Mouse (Mus musculus) hindbrain, embryonic 13.5 days (tissue): Measurements from ENCODE around the gene Fthl17c. TPM values are rescaled to one million over a fixed set of nuclear protein-coding genes. Genes with fewer than 3 reads are reported as not detected.
"Not testable (repeated sequence)": the region's sequence is repeated elsewhere in the genome, so short reads cannot be mapped to it uniquely, and the experiment has no call there.

Source experiments
- ATAC-seq: fragments of 200-750 bp; cut with Nextera tagmentation; 2 replicates; pipeline ENCODE4 v1.8.0; 2017; ENCODE audit warnings: moderate TSS enrichment; ENCODE audit not compliant: low FRiP score
- H3K27ac ChIP-seq: fragments of 300-500 bp; sonication (generic); 2 replicates; pipeline ENCODE4 v1.5.1; 2015; ENCODE audit warnings: inconsistent platforms, mild to moderate bottlenecking, moderate library complexity
- H3K27me3 ChIP-seq: fragments of 300-500 bp; sonication (generic); 2 replicates; pipeline ENCODE4 v1.6.1; 2015; ENCODE audit warnings: mild to moderate bottlenecking, inconsistent platforms
- H3K36me3 ChIP-seq: fragments of 300-500 bp; sonication (generic); 2 replicates; pipeline ENCODE4 v1.6.1; 2015; ENCODE audit warnings: mild to moderate bottlenecking, inconsistent platforms
- H3K4me1 ChIP-seq: fragments of 300-500 bp; sonication (generic); replicated peaks from 2 replicates; pipeline ENCODE4 v1.6.1; 2015; ENCODE audit warnings: inconsistent platforms
- H3K4me2 ChIP-seq: fragments of 300-500 bp; sonication (generic); 2 replicates; pipeline ENCODE4 v1.6.1; 2015; ENCODE audit warnings: inconsistent platforms, mild to moderate bottlenecking, moderate library complexity
- H3K4me3 ChIP-seq: fragments of 300-500 bp; sonication (generic); 2 replicates; pipeline ENCODE4 v1.5.1; 2015; ENCODE audit warnings: mild to moderate bottlenecking, inconsistent platforms
- H3K9ac ChIP-seq: fragments of 300-500 bp; sonication (generic); 2 replicates; pipeline ENCODE4 v1.6.1; 2015; ENCODE audit warnings: mild to moderate bottlenecking, inconsistent platforms
- H3K9me3 ChIP-seq: fragments of 300-500 bp; sonication (generic); 2 replicates; pipeline ENCODE4 v1.6.1; 2016; ENCODE audit warnings: inconsistent platforms
- WGBS: fragments of 180-500 bp; shearing (Covaris S2); methylation state at CpG from one replicate; pipeline ENCODE4 v1.1.7; 2015; 5-methylcytosine and 5-hydroxymethylcytosine counted together
- polyA plus RNA-seq: library from polyadenylated mRNA; unstranded; fragments of >200 nt; fragmentation: Nextera tagmentation; extraction: Ambion mirVana; gene quantifications from 2 replicates; pipeline ENCODE4 v1.2.1, GENCODE M21; 2015

The Fthl17c gene
- not detected in 2 replicates for polyA plus RNA-seq

GRCm38 (mm10) chrX:8976459-8976858 is at the start of gene Fthl17c:
Gene Fthl17c (minus strand): TSS chrX:8976559.
- H3K4me3 ChIP-seq, H3K36me3 ChIP-seq, ATAC-seq, H3K4me2 ChIP-seq, H3K27ac ChIP-seq, H3K9ac ChIP-seq, H3K4me1 ChIP-seq, H3K27me3 ChIP-seq, H3K9me3 ChIP-seq: not testable (repeated sequence)
- no CpG with 5 or more reads among the region's 11 CpGs for WGBS

GRCm38 (mm10) chrX:9019481-9019880 is 43.1 kb upstream of the Fthl17c start:
- H3K27ac ChIP-seq: no peak overlapping the region
- H3K4me2 ChIP-seq: no peak overlapping the region
- no peaks in the 10 kb centered on the region for H3K36me3 ChIP-seq
- no peak overlapping the region for H3K4me3 ChIP-seq
- ATAC-seq: no peak
- no peaks in the 10 kb centered on the region for H3K9me3 ChIP-seq
- H3K27me3 ChIP-seq: no peaks in the 10 kb centered on the region
- no peaks in the 10 kb centered on the region for H3K4me1 ChIP-seq
- no peak overlapping the region for H3K9ac ChIP-seq
- 66% methylated on average over 10 of the region's 10 CpGs for WGBS

- peak; percentile 52; the same call in 1 of the 2 replicates for ATAC-seq
- no peak overlapping the region for H3K4me3 ChIP-seq
- H3K4me2 ChIP-seq: no peak overlapping the region
- no peaks in the 10 kb centered on the region for H3K36me3 ChIP-seq
- WGBS: 36% methylated on average over 1 of the region's 1 CpGs
- H3K4me1 ChIP-seq: no peaks in the 10 kb centered on the region
- H3K27me3 ChIP-seq: no peaks in the 10 kb centered on the region
- no peak overlapping the region for H3K27ac ChIP-seq
- no peak overlapping the region for H3K9ac ChIP-seq
- H3K9me3 ChIP-seq: no peaks in the 10 kb centered on the region
These were observed 39.7 kb upstream of the Fthl17c start for GRCm38 (mm10) chrX:9016079-9016478.

DNA sequence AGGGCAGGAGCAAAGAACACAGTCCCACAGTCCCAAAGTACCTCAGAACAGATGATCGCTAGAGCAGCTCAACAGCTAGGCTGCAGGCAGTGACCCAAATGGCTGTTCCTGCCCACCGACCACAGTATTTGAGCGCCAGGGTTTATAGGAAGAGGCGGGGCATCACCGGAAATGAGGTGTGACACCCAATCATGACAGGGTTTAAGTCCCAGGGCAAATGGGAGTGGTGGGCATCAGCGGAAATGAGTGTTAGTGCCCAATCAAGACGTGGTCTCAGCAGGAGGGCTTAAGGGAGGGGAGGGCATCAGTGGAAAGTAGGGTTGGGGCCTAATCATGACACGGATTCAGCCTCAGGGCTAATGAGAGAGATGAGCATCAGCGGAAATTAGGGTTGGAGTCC is 10.3 kb upstream of the Fthl17c start, which contains the start of gene Fthl17d:
Gene Fthl17d, minus strand, starts transcription at position 101 of the 400 bp plus-strand sequence.
- not testable (repeated sequence) for H3K27me3 ChIP-seq, H3K36me3 ChIP-seq, H3K27ac ChIP-seq, H3K4me3 ChIP-seq, H3K4me1 ChIP-seq, H3K4me2 ChIP-seq, H3K9me3 ChIP-seq, ATAC-seq, H3K9ac ChIP-seq
- no CpG with 5 or more reads among the region's 9 CpGs for WGBS

GRCm38 (mm10) chrX:8964618-8965017 is 11.7 kb downstream of the Fthl17c start:
- H3K4me3 ChIP-seq, H3K9ac ChIP-seq, H3K27me3 ChIP-seq, H3K4me1 ChIP-seq, ATAC-seq, H3K27ac ChIP-seq, H3K4me2 ChIP-seq, H3K36me3 ChIP-seq, H3K9me3 ChIP-seq: not testable (repeated sequence)
- 47% methylated on average over 4 of the region's 4 CpGs for WGBS

DNA sequence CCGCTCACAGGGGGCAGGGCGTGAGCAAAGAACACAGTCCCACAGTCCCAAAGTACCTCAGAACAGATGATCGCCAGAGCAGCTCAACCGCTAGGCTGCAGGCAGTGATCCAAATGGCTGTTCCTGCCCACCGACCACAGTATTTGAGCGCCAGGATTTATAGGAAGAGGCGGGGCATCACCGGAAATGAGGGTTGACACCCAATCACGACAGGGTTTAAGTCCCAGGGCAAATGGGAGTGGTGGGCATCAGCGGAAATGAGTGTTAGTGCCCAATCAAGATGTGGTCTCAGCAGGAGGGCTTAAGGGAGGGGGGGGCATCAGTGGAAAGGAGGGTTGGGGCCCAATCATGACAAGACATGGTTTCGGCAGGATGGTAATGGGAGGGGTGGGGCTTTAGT is 13.5 kb downstream of the Fthl17c start, which contains the start of gene Fthl17b:
Gene Fthl17b, minus strand, starts transcription at position 101 of the 400 bp plus-strand sequence.
- H3K27ac ChIP-seq, H3K4me2 ChIP-seq, H3K4me1 ChIP-seq, ATAC-seq, H3K9ac ChIP-seq, H3K4me3 ChIP-seq, H3K36me3 ChIP-seq, H3K27me3 ChIP-seq, H3K9me3 ChIP-seq: not testable (repeated sequence)
- WGBS: 93% methylated on average over 5 of the region's 11 CpGs

DNA sequence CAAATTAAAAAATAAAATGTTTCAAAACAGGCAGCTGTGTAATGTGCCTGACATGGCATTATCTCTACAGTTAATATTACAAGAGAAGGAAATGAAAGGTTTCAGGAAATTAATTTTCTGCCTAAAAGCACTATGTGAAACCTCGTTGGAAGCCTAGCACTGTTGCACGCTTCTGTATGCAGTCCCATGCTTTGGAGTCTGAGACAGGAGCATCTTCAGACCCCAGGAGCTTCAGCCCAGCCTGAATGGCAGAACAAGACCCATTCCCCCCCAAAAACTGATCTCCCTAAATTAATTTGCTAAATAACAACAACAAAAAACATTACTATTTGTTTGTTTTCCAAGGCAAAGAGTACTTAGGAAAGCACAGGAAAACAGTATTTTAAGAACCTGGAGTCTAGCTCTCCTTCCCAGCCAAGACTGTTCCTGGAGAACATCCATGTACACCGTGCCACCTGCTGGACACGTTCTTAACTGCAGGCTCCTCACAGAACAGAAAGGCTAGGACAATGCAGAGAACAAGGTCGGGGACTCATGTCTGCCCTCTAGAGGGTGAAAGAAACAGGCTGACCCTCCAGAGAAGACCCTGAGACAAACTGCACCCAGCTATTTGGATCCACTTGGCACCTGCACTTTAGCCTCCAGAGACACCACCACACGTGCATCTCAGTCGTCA is 28.1 kb downstream of the Fthl17c start:
- not testable (repeated sequence) for H3K9ac ChIP-seq, H3K9me3 ChIP-seq, H3K27ac ChIP-seq, H3K27me3 ChIP-seq, H3K4me2 ChIP-seq, H3K4me1 ChIP-seq, H3K4me3 ChIP-seq, H3K36me3 ChIP-seq
- ATAC-seq: peak; percentile 92
- 18% methylated on average over 7 of the region's 7 CpGs for WGBS

- 75% methylated on average over 8 of the region's 8 CpGs for WGBS
- Histone ChIP-seq H3K9me3 (no peaks in the 10 kb centered on the region), H3K27ac (no peak overlapping the region), H3K27me3 (no peaks in the 10 kb centered on the region), H3K9ac (no peak overlapping the region), H3K4me3 (no peak overlapping the region), H3K36me3 (no peaks in the 10 kb centered on the region), H3K4me2 (no peak overlapping the region), H3K4me1 (no peaks in the 10 kb centered on the region)
- ATAC-seq: no peak
These were observed 32.3 kb downstream of the Fthl17c start for GRCm38 (mm10) chrX:8944041-8944440.

- Histone ChIP-seq H3K27ac (no peak overlapping the region), H3K9me3 (no peaks in the 10 kb centered on the region), H3K9ac (no peak overlapping the region), H3K27me3 (no peaks in the 10 kb centered on the region), H3K4me2 (no peak overlapping the region), H3K4me1 (no peaks in the 10 kb centered on the region), H3K4me3 (no peak overlapping the region), H3K36me3 (no peaks in the 10 kb centered on the region)
- 29% methylated on average over 4 of the region's 4 CpGs for WGBS
- ATAC-seq: no peak
These were observed 49.1 kb downstream of the Fthl17c start for GRCm38 (mm10) chrX:8927308-8927707.

Other genes with a start within 250 kb of the Fthl17c start
- not detected in 2 replicates for gene Ssx9, start 228.1 kb downstream of the Fthl17c start, polyA plus RNA-seq
- gene Ssxb5, start 172.9 kb downstream of the Fthl17c start, polyA plus RNA-seq: not detected in 2 replicates
- gene Gm6592, start 132.6 kb downstream of the Fthl17c start, polyA plus RNA-seq: not detected in 2 replicates
- not detected in 2 replicates for gene Gm5751, start 102.3 kb downstream of the Fthl17c start, polyA plus RNA-seq
- 19.4 and 20.4 TPM in 2 replicates for gene B630019K06Rik, start 84.2 kb downstream of the Fthl17c start, polyA plus RNA-seq
- not detected in 2 replicates for gene Fthl17b, start 13.6 kb downstream of the Fthl17c start, polyA plus RNA-seq
- not detected in 2 replicates for gene Fthl17d, start 10.2 kb upstream of the Fthl17c start, polyA plus RNA-seq
- gene Fthl17e, start 56.9 kb upstream of the Fthl17c start, polyA plus RNA-seq: not detected in 2 replicates
- not detected in 2 replicates for gene Fthl17f, start 86.5 kb upstream of the Fthl17c start, polyA plus RNA-seq
- gene 4930402K13Rik, start 128.0 kb upstream of the Fthl17c start, polyA plus RNA-seq: not detected in 2 replicates
- gene Lancl3, start 223.3 kb upstream of the Fthl17c start, polyA plus RNA-seq: 3.6 and 4.0 TPM in 2 replicates